Mouse (Mus musculus) thymus, postnatal 10 days (tissue): ENCODE results near the gene 2210017I01Rik.

Experiments
- DNase-seq, 2 experiments: peaks; one replicate each; pipeline ENCODE4 v3.0.0; 2021; ENCODE audit warnings: low spot score in 2 of 2

Gene 2210017I01Rik

GRCm38 (mm10) chr3:92565418-92565817, 41.9 kb downstream of the 2210017I01Rik start:
- DNase-seq: no peak
